Mouse (Mus musculus): ENCODE measurements around the gene Eva1b.

DNA sequence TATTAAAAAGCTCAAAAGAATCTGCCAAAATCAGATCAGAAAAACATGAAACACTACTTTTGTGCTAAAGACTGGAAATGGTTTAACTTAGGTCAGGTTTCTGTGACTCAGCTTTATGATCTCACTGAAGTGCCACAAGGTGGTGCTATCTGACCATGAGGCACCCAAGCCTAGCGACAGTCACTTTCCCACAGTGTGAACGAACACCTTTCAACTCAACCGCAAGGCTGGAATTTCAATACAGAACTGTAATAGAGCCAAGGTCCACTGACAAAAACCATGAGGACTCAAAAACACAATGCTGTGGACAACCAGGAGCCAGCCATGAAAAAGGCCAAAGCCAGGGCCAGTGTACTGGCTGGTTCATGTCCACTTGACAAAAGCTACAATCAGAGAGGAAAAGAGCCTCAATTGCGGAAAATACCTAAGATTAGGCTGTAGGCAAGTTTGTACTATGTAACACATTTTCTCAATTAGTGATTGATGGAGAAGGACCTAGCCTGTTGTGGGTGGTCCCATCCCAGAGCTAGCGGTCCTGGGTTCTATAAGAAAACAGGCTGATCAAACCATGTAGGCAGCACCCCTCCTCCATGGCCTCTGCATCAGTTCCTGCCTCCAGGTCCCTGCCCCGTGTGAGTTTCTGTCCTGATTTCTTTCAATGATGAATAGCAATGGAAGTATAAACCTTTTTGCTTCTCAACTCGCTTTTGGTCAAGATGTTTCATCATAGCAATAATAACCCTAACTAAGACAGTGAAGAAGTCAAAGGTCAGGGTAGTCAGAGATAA lies 33.8 kb downstream of the Eva1b start:
- TF ChIP-seq CTCF (IDR thresholded peaks at IDR 0.05; ENCODE audit: control insufficient read depth, insufficient read depth, insufficient read length) (peak; percentile 49), MYOD1 (IDR thresholded peaks at IDR 0.05; ENCODE audit: control insufficient read depth, insufficient read length, low read depth) (no peak), USF1 (IDR thresholded peaks at IDR 0.05; ENCODE audit: low read depth) (no peak), MYOG (IDR thresholded peaks at IDR 0.05; ENCODE audit: control insufficient read depth, extremely low read depth, insufficient read length) (no peak)
